Mouse (Mus musculus) heart, adult 2 months (tissue): ENCODE data around the gene Akap2.

Experiments used
- CTCF ChIP-seq: fragments of 200-600 bp; IDR thresholded peaks from 2 replicates; pipeline ENCODE4 v1.8.1; 2022; ENCODE audit warnings: antibody characterized with exemption, mild to moderate bottlenecking, moderate library complexity
- EP300 ChIP-seq: fragments of 200-500 bp; IDR thresholded peaks from 2 replicates; pipeline ENCODE4 v1.6.1; 2011; ENCODE audit warnings: low read depth, low read length, control low read depth; ENCODE audit not compliant: insufficient read depth
- POLR2A ChIP-seq: fragments of 200-500 bp; IDR thresholded peaks from 2 replicates; pipeline ENCODE4 v1.6.1; 2011; ENCODE audit warnings: mild to moderate bottlenecking, low read depth, low read length, control low read depth; ENCODE audit not compliant: insufficient read depth

- TF ChIP-seq EP300: no peak
- no peak for TF ChIP-seq CTCF
- no peak for TF ChIP-seq POLR2A
Measured at GRCm38 (mm10) chr4:57886888-57887230, 169.4 kb downstream of the Akap2 start.
